Mouse (Mus musculus) hindbrain, embryonic 14.5 days (tissue): ENCODE measurements around the gene Mrpl36. TPM values are rescaled to one million over a fixed set of nuclear protein-coding genes. Genes with fewer than 3 reads are reported as not detected.

Experiments
- ATAC-seq: fragments of 200-750 bp; cut with Nextera tagmentation; 2 replicates; pipeline ENCODE4 v1.8.0; 2017; ENCODE audit warnings: moderate number of reproducible peaks, mild to moderate bottlenecking, moderate TSS enrichment, moderate library complexity; ENCODE audit not compliant: low FRiP score
- DNase-seq: peaks from one replicate; pipeline ENCODE4 v3.0.0-alpha.2; 2015; ENCODE audit warnings: low spot score
- H3K27ac ChIP-seq: fragments of 300-500 bp; sonication (generic); 2 replicates; pipeline ENCODE4 v1.5.1; 2014; ENCODE audit warnings: mild to moderate bottlenecking, moderate library complexity
- H3K27me3 ChIP-seq: fragments of 300-500 bp; sonication (generic); 2 replicates; pipeline ENCODE4 v1.6.1; 2014; ENCODE audit warnings: mild to moderate bottlenecking, low read length, mixed read lengths; ENCODE audit not compliant: control insufficient read depth, insufficient read depth
- H3K36me3 ChIP-seq: fragments of 300-500 bp; sonication (generic); replicated peaks from 2 replicates; pipeline ENCODE4 v1.6.1; 2014; ENCODE audit not compliant: control insufficient read depth, insufficient read depth
- H3K4me1 ChIP-seq: fragments of 300-500 bp; sonication (generic); replicated peaks from 2 replicates; pipeline ENCODE4 v1.6.1; 2014; ENCODE audit warnings: antibody characterized with exemption, low read length, mixed read lengths; ENCODE audit not compliant: control insufficient read depth, insufficient read depth
- H3K4me2 ChIP-seq: fragments of 300-500 bp; sonication (generic); replicated peaks from 2 replicates; pipeline ENCODE4 v1.6.1; 2014; ENCODE audit warnings: mild to moderate bottlenecking, moderate library complexity
- H3K4me3 ChIP-seq: fragments of 300-500 bp; sonication (generic); replicated peaks from 2 replicates; pipeline ENCODE4 v1.5.1; 2014; ENCODE audit warnings: mild to moderate bottlenecking, low read length
- H3K9ac ChIP-seq: fragments of 300-500 bp; sonication (generic); 2 replicates; pipeline ENCODE4 v1.6.1; 2014
- H3K9me3 ChIP-seq: fragments of 300-500 bp; sonication (generic); 2 replicates; pipeline ENCODE4 v1.6.1; 2016; ENCODE audit warnings: low read length; ENCODE audit not compliant: control insufficient read depth
- WGBS: fragments of 180-500 bp; shearing (Covaris S2); extraction: QIAGEN DNeasy Blood & Tissue Kit; methylation state at CpG from one replicate; pipeline ENCODE4 v1.1.7; 2014; 5-methylcytosine and 5-hydroxymethylcytosine counted together
- polyA plus RNA-seq: library from polyadenylated mRNA; unstranded; fragments of >200 nt; fragmentation: Nextera tagmentation; extraction: Ambion mirVana; gene quantifications from 2 replicates; pipeline ENCODE4 v1.2.1, GENCODE M21; 2014

Mrpl36 gene
- 80.6 and 80.9 TPM in 2 replicates for polyA plus RNA-seq

DNA sequence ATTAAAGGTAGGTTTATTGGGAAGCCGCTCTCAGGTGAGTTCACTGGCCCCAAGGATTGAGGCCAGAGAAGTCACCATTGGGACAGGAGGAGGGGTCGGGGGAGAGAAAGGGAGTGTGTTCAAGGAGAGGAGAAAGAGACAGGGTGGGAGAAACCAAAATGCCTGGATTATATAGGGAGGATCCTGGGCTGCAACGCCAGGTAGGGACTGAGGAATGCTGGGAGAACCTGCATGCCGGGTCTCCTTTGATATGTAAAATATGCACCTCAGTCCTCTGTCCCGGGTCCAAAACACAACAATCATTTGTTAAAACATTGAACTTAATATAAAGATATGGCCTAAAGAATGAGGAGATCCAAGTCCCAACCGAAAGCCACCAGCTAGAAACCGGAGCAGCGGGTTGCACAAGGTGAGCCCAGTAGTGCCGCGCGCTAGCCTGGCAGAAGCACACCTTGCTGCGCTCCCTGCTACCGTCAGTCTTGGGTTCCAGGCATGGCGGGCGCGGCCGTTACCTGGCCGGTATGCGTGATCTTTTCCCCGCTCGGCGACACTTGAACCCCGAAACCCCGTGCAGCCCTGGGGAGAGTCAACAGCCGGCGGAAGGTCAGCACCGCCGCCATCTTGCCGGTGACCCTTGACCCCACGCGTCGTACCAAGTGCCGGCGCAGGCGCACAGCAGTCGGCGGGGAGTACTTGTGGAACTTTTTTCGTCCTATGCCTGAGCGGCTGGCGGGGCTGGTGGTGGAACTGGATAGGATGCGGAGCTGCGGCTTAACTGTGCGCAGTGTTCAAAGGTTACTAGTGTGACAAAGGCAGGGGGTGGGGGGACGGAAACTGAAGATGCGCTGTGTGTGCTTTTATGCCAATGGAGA lies at the start of gene Mrpl36, which contains the start of gene Ndufs6:
Gene Mrpl36, plus strand, starts transcription at position 687 of the 872 bp plus-strand sequence.
Gene Ndufs6, minus strand, starts transcription at position 716 of the 872 bp plus-strand sequence.
- Histone ChIP-seq H3K4me1 (peaks cover 24% of the 10 kb centered on the region), H3K27ac (peak within 1 kb of the TSS; percentile 39; the same call in 1 of the 2 replicates), H3K27me3 (no peaks in the 10 kb centered on the region), H3K9me3 (no peaks in the 10 kb centered on the region), H3K4me2 (peak within 1 kb of the TSS; percentile 61), H3K36me3 (peaks cover 35% of the 10 kb centered on the region), H3K9ac (peak within 1 kb of the TSS; percentile 72), H3K4me3 (peak within 1 kb of the TSS; percentile 53)
- peak; percentile 88 for DNase-seq
- peak; percentile 79 for ATAC-seq
- WGBS = 1% methylated on average over 45 of the region's 45 CpGs

- ATAC-seq = no peak
- H3K4me2 ChIP-seq = no peak overlapping the region
- 89% methylated on average over 1 of the region's 1 CpGs for WGBS
- H3K27me3 ChIP-seq = peaks cover 7% of the 10 kb centered on the region
- H3K27ac ChIP-seq = no peak overlapping the region
- H3K9me3 ChIP-seq = no peaks in the 10 kb centered on the region
- H3K4me3 ChIP-seq = no peak overlapping the region
- H3K36me3 ChIP-seq = no peaks in the 10 kb centered on the region
- no peaks in the 10 kb centered on the region for H3K4me1 ChIP-seq
- no peak for DNase-seq
- H3K9ac ChIP-seq = no peak overlapping the region
These were observed 49.1 kb upstream of the Mrpl36 start for GRCm38 (mm10) chr13:73279196-73279595.

DNA sequence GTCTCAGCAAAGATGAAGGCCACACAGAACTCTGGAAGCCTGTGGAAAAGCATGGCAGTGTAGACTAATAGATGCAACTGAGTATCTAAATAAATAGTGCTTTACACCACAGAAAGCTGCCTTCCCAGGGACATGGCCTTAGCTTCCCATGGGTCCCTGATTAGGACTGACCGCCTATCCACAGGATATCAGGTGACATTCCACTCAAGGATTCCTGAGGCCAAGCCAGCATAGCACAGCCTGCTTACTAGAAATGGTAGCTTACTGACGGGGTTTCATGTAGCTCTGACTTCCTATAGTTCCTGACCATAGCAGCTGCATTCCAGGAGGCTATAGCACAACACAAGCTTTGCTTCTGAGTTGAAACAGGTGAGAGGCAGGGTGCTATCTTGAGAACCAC lies 45.9 kb upstream of the Mrpl36 start:
- Histone ChIP-seq H3K27ac (no peak overlapping the region), H3K9ac (no peak overlapping the region), H3K36me3 (no peaks in the 10 kb centered on the region), H3K9me3 (no peaks in the 10 kb centered on the region), H3K27me3 (no peaks in the 10 kb centered on the region), H3K4me1 (no peaks in the 10 kb centered on the region), H3K4me2 (no peak overlapping the region), H3K4me3 (no peak overlapping the region)
- no peak for ATAC-seq
- WGBS = 87% methylated on average over 2 of the region's 2 CpGs
- DNase-seq = no peak

DNA sequence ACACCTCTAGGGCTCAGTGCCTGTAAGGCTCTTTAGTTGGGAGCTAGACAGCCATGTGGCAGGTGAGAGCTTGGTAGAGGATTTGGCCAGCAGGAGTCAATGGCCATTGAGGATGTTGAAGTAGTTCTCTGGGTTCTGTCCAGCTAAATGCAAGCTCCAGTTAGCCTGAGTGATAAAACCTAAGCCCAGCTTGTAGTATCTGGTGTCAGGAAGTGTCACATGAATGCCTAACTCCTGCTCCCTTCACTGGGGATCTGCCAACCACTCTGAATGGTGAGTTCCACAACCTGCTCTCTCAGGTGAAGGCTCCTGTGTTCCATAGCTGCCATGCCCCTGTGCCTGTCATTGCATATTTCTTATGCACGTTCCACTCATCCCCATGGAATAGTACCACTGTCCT lies 44.8 kb upstream of the Mrpl36 start:
- Histone ChIP-seq H3K36me3 (no peaks in the 10 kb centered on the region), H3K4me2 (no peak overlapping the region), H3K9me3 (no peaks in the 10 kb centered on the region), H3K9ac (no peak overlapping the region), H3K4me1 (no peaks in the 10 kb centered on the region), H3K4me3 (no peak overlapping the region), H3K27me3 (no peaks in the 10 kb centered on the region), H3K27ac (no peak overlapping the region)
- WGBS = 90% methylated on average over 1 of the region's 1 CpGs
- ATAC-seq (no peak), DNase-seq (no peak)

GRCm38 (mm10) chr13:73290206-73290605 lies 38.1 kb upstream of the Mrpl36 start:
- WGBS = 96% methylated on average over 6 of the region's 6 CpGs
- Histone ChIP-seq H3K9ac (no peak overlapping the region), H3K27me3 (no peaks in the 10 kb centered on the region), H3K36me3 (no peaks in the 10 kb centered on the region), H3K4me1 (no peaks in the 10 kb centered on the region), H3K4me2 (no peak overlapping the region), H3K27ac (no peak overlapping the region), H3K4me3 (no peak overlapping the region), H3K9me3 (0 out of 2 replicates have a peak, but pooled peaks cover 3% of the 10 kb centered on the region)
- DNase-seq (no peak), ATAC-seq (no peak)

GRCm38 (mm10) chr13:73291102-73291501 lies 37.2 kb upstream of the Mrpl36 start:
- WGBS = 31% methylated on average over 2 of the region's 2 CpGs
- H3K4me3 ChIP-seq = no peak overlapping the region
- H3K4me1 ChIP-seq = no peaks in the 10 kb centered on the region
- H3K9me3 ChIP-seq = 0 out of 2 replicates have a peak, but pooled peaks cover 3% of the 10 kb centered on the region
- no peak for ATAC-seq
- no peak overlapping the region for H3K27ac ChIP-seq
- no peak overlapping the region for H3K9ac ChIP-seq
- DNase-seq = no peak
- no peak overlapping the region for H3K4me2 ChIP-seq
- H3K36me3 ChIP-seq = no peaks in the 10 kb centered on the region
- no peaks in the 10 kb centered on the region for H3K27me3 ChIP-seq

DNA sequence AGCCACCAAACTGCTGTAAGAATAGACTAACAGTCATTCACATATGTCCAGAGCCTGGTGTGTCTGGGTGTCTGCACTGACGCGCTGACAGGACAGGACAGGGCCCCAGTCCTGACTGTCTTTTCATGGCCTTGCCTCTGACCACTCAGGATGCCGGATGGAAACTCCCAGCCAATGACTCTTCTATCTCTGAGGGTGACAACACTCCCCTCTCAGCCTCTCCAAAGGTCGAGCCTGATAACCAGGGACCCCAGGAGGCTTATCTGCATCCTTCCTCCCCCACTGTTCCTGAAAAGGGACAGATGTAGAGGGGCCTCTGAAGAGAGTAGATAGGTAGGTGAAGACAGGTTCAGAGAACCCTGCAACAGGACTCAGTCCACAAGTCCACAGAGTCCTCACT lies 29.6 kb upstream of the Mrpl36 start:
- DNase-seq (no peak), ATAC-seq (no peak)
- Histone ChIP-seq H3K4me2 (no peak overlapping the region), H3K4me1 (no peaks in the 10 kb centered on the region), H3K9me3 (0 out of 2 replicates have a peak, but pooled peaks cover 3% of the 10 kb centered on the region), H3K9ac (no peak overlapping the region), H3K36me3 (no peaks in the 10 kb centered on the region), H3K27me3 (no peaks in the 10 kb centered on the region), H3K4me3 (no peak overlapping the region), H3K27ac (no peak overlapping the region)
- WGBS = 78% methylated on average over 4 of the region's 4 CpGs

DNA sequence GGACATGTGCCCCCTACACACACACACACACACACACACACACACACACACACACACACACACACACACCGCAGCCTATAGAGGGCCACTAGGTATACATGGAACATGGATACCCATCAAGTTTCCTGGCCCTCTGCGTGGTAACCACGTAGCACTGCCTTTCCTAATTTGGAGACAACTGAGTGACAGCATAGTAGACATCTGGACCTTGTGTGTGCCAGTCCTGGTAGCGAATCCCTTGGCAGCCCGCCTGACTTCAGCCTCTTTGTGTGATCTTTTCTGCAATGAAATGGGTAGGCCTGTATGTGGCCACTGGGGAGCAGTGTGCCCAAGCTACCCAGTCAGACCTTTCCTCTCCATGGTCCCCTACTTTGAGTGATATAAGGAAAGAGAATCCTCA lies 29.0 kb upstream of the Mrpl36 start:
- H3K4me3 ChIP-seq = no peak overlapping the region
- H3K9ac ChIP-seq = no peak overlapping the region

DNA sequence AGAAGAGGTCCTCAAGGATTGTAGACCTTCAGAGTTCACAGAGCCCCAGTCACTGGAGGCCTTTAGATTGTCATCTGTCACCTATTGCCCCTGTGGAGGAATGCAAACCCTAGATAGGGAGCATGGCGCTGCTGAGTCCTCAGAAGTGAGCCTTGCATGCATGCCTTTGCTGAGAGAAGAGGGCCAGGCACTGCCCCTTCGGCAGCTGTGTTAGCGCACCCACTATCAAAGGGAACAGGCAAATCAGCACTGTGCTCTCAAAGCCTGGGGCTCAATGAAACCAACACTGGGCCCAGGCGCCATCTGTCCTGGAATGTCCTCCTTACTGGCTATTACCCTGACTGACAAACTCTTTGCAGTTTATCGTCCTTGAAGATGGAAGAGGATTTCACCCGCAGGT lies 23.6 kb upstream of the Mrpl36 start:
- no peaks in the 10 kb centered on the region for H3K4me1 ChIP-seq
- 69% methylated on average over 6 of the region's 6 CpGs for WGBS
- no peak overlapping the region for H3K9ac ChIP-seq
- no peak overlapping the region for H3K27ac ChIP-seq
- no peaks in the 10 kb centered on the region for H3K36me3 ChIP-seq
- ATAC-seq = no peak
- no peak for DNase-seq
- H3K4me2 ChIP-seq = no peak overlapping the region
- H3K9me3 ChIP-seq = no peaks in the 10 kb centered on the region
- no peaks in the 10 kb centered on the region for H3K27me3 ChIP-seq
- no peak overlapping the region for H3K4me3 ChIP-seq

More for the DNA sequence above, 29.0 kb upstream of the Mrpl36 start:
- Histone ChIP-seq H3K27ac (no peak overlapping the region), H3K27me3 (no peaks in the 10 kb centered on the region), H3K4me2 (no peak overlapping the region), H3K9me3 (0 out of 2 replicates have a peak, but pooled peaks cover 3% of the 10 kb centered on the region), H3K36me3 (no peaks in the 10 kb centered on the region), H3K4me1 (no peaks in the 10 kb centered on the region)
- no peak for ATAC-seq
- 81% methylated on average over 5 of the region's 5 CpGs for WGBS
- no peak for DNase-seq
